Mouse (Mus musculus) cerebellum, adult 11 months (tissue): ENCODE results near the gene Lyzl6.
A peak's percentile ranks its signal among the peaks of the same experiment; 100 is the strongest.

ENCODE experiments used
- DNase-seq: peaks from one replicate; pipeline ENCODE4 v3.0.0; 2022

Gene Lyzl6

GRCm38 (mm10) chr11:103643211-103643610 lies 4.5 kb upstream of the Lyzl6 start:
- DNase-seq: no peak

- peak; percentile 35 for DNase-seq
These were observed 787 bp upstream of the Lyzl6 start for GRCm38 (mm10) chr11:103639407-103639946.

- DNase-seq: no peak
These were observed 2.4 kb downstream of the Lyzl6 start for GRCm38 (mm10) chr11:103636261-103636660.

- DNase-seq: no peak
These were observed 3.2 kb downstream of the Lyzl6 start for GRCm38 (mm10) chr11:103635481-103635880.

GRCm38 (mm10) chr11:103634806-103635205 lies 3.9 kb downstream of the Lyzl6 start:
- no peak for DNase-seq

- DNase-seq: no peak
These were observed 11.2 kb downstream of the Lyzl6 start for GRCm38 (mm10) chr11:103627453-103627852.

- DNase-seq: no peak
These were observed 17.6 kb downstream of the Lyzl6 start, which contains the start of gene Gm884 for GRCm38 (mm10) chr11:103621040-103621439. Gene Gm884 (minus strand): TSS chr11:103621140.

GRCm38 (mm10) chr11:103610772-103611171 lies 27.9 kb downstream of the Lyzl6 start:
- DNase-seq: no peak

- DNase-seq: no peak
These were observed 32.1 kb downstream of the Lyzl6 start for GRCm38 (mm10) chr11:103606611-103607010.
